Mouse (Mus musculus) brain, adult 10 weeks (tissue): Measurements from ENCODE around the gene Fcer1a. TPM values are rescaled to one million over a fixed set of nuclear protein-coding genes. Genes with fewer than 3 reads are reported as not detected.

Source experiments
- polyA plus RNA-seq: library from polyadenylated mRNA; stranded (reverse); fragments of 350-450 nt; fragmentation: Illumina TruSeq; extraction: RNeasy Lipid Tissue Mini Kit (QIAGEN cat#74804); gene quantifications from one replicate; pipeline ENCODE4 v1.2.3, GENCODE M21; 2015; ENCODE audit warnings: low read depth, low replicate concordance

Fcer1a gene
- not detected for polyA plus RNA-seq

GRCm38 (mm10) chr1:173227081-173227480, at the start of gene Fcer1a:
Gene Fcer1a, minus strand, starts transcription at chr1:173227214.

GRCm38 (mm10) chr1:173265701-173266100, 38.7 kb upstream of the Fcer1a start, which contains the start of gene Olfr418:
Gene Olfr418, plus strand, starts transcription at chr1:173266001.

GRCm38 (mm10) chr1:173212092-173212491, 14.9 kb downstream of the Fcer1a start, which contains the start of gene Olfr1404:
Gene Olfr1404, plus strand, starts transcription at chr1:173212392.

GRCm38 (mm10) chr1:173197508-173197907, 29.5 kb downstream of the Fcer1a start, which contains the start of gene Olfr218:
Gene Olfr218, plus strand, starts transcription at chr1:173197808.

GRCm38 (mm10) chr1:173190540-173190939, 36.5 kb downstream of the Fcer1a start, which contains the start of gene Olfr1406:
Gene Olfr1406, minus strand, starts transcription at chr1:173190640.

Other genes starting within 250 kb of the Fcer1a start
- not detected for gene Olfr1408, start 89.8 kb downstream of the Fcer1a start, polyA plus RNA-seq
- not detected for gene Olfr1406, start 36.6 kb downstream of the Fcer1a start, polyA plus RNA-seq
- not detected for gene Olfr218, start 29.4 kb downstream of the Fcer1a start, polyA plus RNA-seq
- gene Olfr1404, start 14.8 kb downstream of the Fcer1a start, polyA plus RNA-seq: not detected
- gene Olfr418, start 38.8 kb upstream of the Fcer1a start, polyA plus RNA-seq: not detected
- gene Mptx2, start 50.6 kb upstream of the Fcer1a start, polyA plus RNA-seq: not detected
- gene Ackr1, start 106.5 kb upstream of the Fcer1a start, polyA plus RNA-seq: 43.9 TPM
- gene Aim2, start 123.7 kb upstream of the Fcer1a start, polyA plus RNA-seq: 6.1 TPM
- 269 TPM for gene Cadm3, start 140.5 kb upstream of the Fcer1a start, polyA plus RNA-seq